28 mouse cellular contexts compared by ENCODE assay signal in the genomic region with DNA sequence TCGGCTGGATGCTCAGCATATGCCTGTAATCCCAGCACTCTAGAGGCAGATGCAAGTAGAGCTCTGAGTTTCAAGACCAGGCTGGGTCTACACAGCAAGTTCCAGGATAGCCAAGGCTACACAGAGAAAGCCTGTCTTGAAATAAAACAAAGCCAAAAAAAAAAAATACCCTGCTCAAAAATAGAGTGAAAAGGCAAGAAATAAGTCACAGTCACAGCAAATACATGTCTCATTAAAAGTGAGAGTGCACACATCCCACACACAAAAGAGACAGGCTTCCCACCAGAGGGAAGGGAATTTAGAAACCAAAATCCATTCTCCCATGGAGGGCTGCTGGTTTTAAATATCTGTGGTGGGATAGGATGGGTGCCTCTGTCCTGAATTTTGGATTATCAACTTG. TPM values are rescaled to one million over a fixed set of nuclear protein-coding genes. Genes with fewer than 3 reads are reported as not detected.
"Had no signal": no experiment of that assay in that cellular context is flagged by ENCODE, and none has a peak within 500 bp of the region (broad histone marks: within the 10 kb centered on the region; RNA-seq: fewer than 3 reads in every experiment).

No protein-coding gene starts in this region.

- ATAC-seq: hindbrain, embryonic 16.5 days; inflammation-experienced regulatory T-cells, adult 6 months; intestine, embryonic 15.5 days; intestine, postnatal 0 days; liver, embryonic 12.5 days had no signal

- H3K4me3 ChIP-seq: heart, adult 2 months; heart, embryonic 13.5 days; heart, embryonic 15.5 days; hindbrain, embryonic 10.5 days; hindbrain, embryonic 12.5 days; intestine, embryonic 15.5 days; kidney, embryonic 15.5 days; limb, embryonic 13.5 days; limb, embryonic 15.5 days; liver, embryonic 12.5 days had no signal

- H3K27ac ChIP-seq: heart, adult 2 months; heart, embryonic 13.5 days; heart, embryonic 15.5 days; hindbrain, embryonic 10.5 days; hindbrain, embryonic 12.5 days; hindbrain, embryonic 14.5 days; intestine, embryonic 15.5 days; kidney, embryonic 15.5 days; kidney, postnatal 0 days; limb, embryonic 13.5 days; limb, embryonic 15.5 days; liver, embryonic 12.5 days; liver, embryonic 14.5 days had no signal

- DNase-seq: gastrocnemius, postnatal 14 days; gastrocnemius, postnatal 36 days; heart, adult 11 months; heart, adult 2 months; heart, postnatal 4 days; kidney, adult 18-20 months; kidney, adult 8-10 months; kidney, postnatal 14 days; kidney, postnatal 36 days; layer of hippocampus, postnatal 36 days; left cerebral cortex, postnatal 4 days had no signal

RNA-seq across cellular contexts. Expression of a gene that starts 1.9 kb away (rescaled TPM):
- polyA plus RNA-seq: inflammation-experienced regulatory T-cells, adult 6 months; liver, adult 2 months had no signal

RNA-seq across cellular contexts. Expression of a gene that starts 2.5 kb away (rescaled TPM):
- total RNA-seq: heart, adult 2 months; heart, postnatal 4 days; liver, adult 2 months had no signal
- polyA plus RNA-seq: heart, embryonic 11.5 days; limb, embryonic 13.5 days; limb, embryonic 15.5 days; liver, adult 2 months; liver, embryonic 12.5 days had no signal
